Mouse (Mus musculus) monocyte, adult 5-6 weeks (primary cell): ENCODE measurements around the gene BC055324. TPM values are rescaled to one million over a fixed set of nuclear protein-coding genes. Genes with fewer than 3 reads are reported as not detected.

Source experiments
- ATAC-seq: fragments of 153-309, 156-312 bp; replicated peaks from 2 replicates; pipeline ENCODE4 v1.8.0; 2017; ENCODE audit warnings: mild to moderate bottlenecking; ENCODE audit not compliant: low TSS enrichment, insufficient number of reproducible peaks, severe bottlenecking, poor library complexity, low FRiP score
- total RNA-seq: library from RNA; stranded (forward); fragments of 200-1000, 200-491, 200-594 nt; gene quantifications from 3 replicates; pipeline ENCODE4 v1.2.3, GENCODE M21; 2017

The BC055324 gene
- total RNA-seq, 1 experiment from 2014 or later, result 1.8 TPM

- 0 out of 2 replicates have a peak, but pooled peaks have one; percentile 31 for ATAC-seq
Measured at GRCm38 (mm10) chr1:163964008-163964689, 30.4 kb downstream of the BC055324 start.

GRCm38 (mm10) chr1:163958036-163958435 is 36.6 kb downstream of the BC055324 start:
- no peak for ATAC-seq

GRCm38 (mm10) chr1:163953396-163953795 is 41.2 kb downstream of the BC055324 start:
- no peak for ATAC-seq

- ATAC-seq, result no peak
Measured at GRCm38 (mm10) chr1:163942056-163942455, 52.5 kb downstream of the BC055324 start.

GRCm38 (mm10) chr1:163934591-163934990 is 60.0 kb downstream of the BC055324 start:
- ATAC-seq, result no peak

GRCm38 (mm10) chr1:163931801-163932200 is 62.8 kb downstream of the BC055324 start:
- ATAC-seq, result no peak

GRCm38 (mm10) chr1:163930458-163930794 is 64.2 kb downstream of the BC055324 start:
- 0 out of 2 replicates have a peak, but pooled peaks have one; percentile 23 for ATAC-seq

GRCm38 (mm10) chr1:163929636-163930457 is 64.7 kb downstream of the BC055324 start:
- ATAC-seq, result peak; percentile 66

GRCm38 (mm10) chr1:163928846-163929245 is 65.8 kb downstream of the BC055324 start, which contains the start of gene Scyl3:
TSS of gene Scyl3 (plus strand) at chr1:163929100.
- no peak for ATAC-seq

GRCm38 (mm10) chr1:163924093-163924492 is 70.5 kb downstream of the BC055324 start:
- ATAC-seq, result no peak

- no peak for ATAC-seq
Measured at GRCm38 (mm10) chr1:163917349-163918160, 77.0 kb downstream of the BC055324 start.

GRCm38 (mm10) chr1:163911981-163912380 is 82.6 kb downstream of the BC055324 start:
- no peak for ATAC-seq

GRCm38 (mm10) chr1:163910785-163911184 is 83.8 kb downstream of the BC055324 start:
- no peak for ATAC-seq

GRCm38 (mm10) chr1:163910343-163910742 is 84.3 kb downstream of the BC055324 start:
- peak; percentile 72 for ATAC-seq

- no peak for ATAC-seq
Measured at GRCm38 (mm10) chr1:163908389-163908788, 86.2 kb downstream of the BC055324 start.

GRCm38 (mm10) chr1:163907007-163907811 is 87.4 kb downstream of the BC055324 start:
- no peak for ATAC-seq

- no peak for ATAC-seq
Measured at GRCm38 (mm10) chr1:163903411-163903810, 91.2 kb downstream of the BC055324 start.

- peak; percentile 35; the same call in 1 of the 2 replicates for ATAC-seq
Measured at GRCm38 (mm10) chr1:163900168-163900567, 94.4 kb downstream of the BC055324 start.
